Mouse (Mus musculus): Measurements from ENCODE around the gene Zim1. TPM values are rescaled to one million over a fixed set of nuclear protein-coding genes. Genes with fewer than 3 reads are reported as not detected.

Gene Zim1
- total RNA-seq (2022) = 1 to 10 TPM; 2.1 to 7.0 (median 5.5) TPM

GRCm38 (mm10) chr7:6696241-6697045 lies at the start of gene Zim1:
Gene Zim1 (minus strand): TSS chr7:6696450.
- DNase-seq (ENCODE audit: low spot score in 2 of 2) = peak; percentile 71 to 90

GRCm38 (mm10) chr7:6744281-6744904 lies 48.1 kb upstream of the Zim1 start:
- DNase-seq (ENCODE audit: low spot score in 2 of 2) = no peak

- DNase-seq (ENCODE audit: low spot score in 2 of 2) = no peak
These were observed 39.8 kb upstream of the Zim1 start for GRCm38 (mm10) chr7:6736060-6736459.

- DNase-seq (ENCODE audit: low spot score in 2 of 2) = no peak
These were observed 35.7 kb upstream of the Zim1 start for GRCm38 (mm10) chr7:6731930-6732329.

GRCm38 (mm10) chr7:6731373-6731772 lies 35.1 kb upstream of the Zim1 start:
- DNase-seq (ENCODE audit: low spot score in 2 of 2) = no peak

GRCm38 (mm10) chr7:6730801-6731200 lies 34.6 kb upstream of the Zim1 start:
- DNase-seq (ENCODE audit: low spot score in 2 of 2) = peak; percentile 21 to 22

GRCm38 (mm10) chr7:6730241-6730640 lies 34.0 kb upstream of the Zim1 start, which contains the start of the genes Peg3 and Usp29:
Gene Peg3 (minus strand): TSS chr7:6730431.
Gene Usp29 (plus strand): TSS chr7:6730578.
- peak; percentile 77 to 92 for DNase-seq (ENCODE audit: low spot score in 2 of 2)

- DNase-seq (ENCODE audit: low spot score in 2 of 2) = peak; percentile 74 to 97
These were observed 33.0 kb upstream of the Zim1 start for GRCm38 (mm10) chr7:6729061-6729817.

- peak; percentile 69 to 99 for DNase-seq (ENCODE audit: low spot score in 2 of 2)
These were observed 32.1 kb upstream of the Zim1 start for GRCm38 (mm10) chr7:6728263-6728931.

- DNase-seq (ENCODE audit: low spot score in 2 of 2) = peak; percentile 62 to 94
These were observed 31.3 kb upstream of the Zim1 start for GRCm38 (mm10) chr7:6727351-6728121.

GRCm38 (mm10) chr7:6709396-6709795 lies 13.1 kb upstream of the Zim1 start:
- DNase-seq (ENCODE audit: low spot score in 2 of 2) = no peak

- DNase-seq (ENCODE audit: low spot score in 2 of 2) = no peak
These were observed 12.4 kb upstream of the Zim1 start for GRCm38 (mm10) chr7:6708451-6709180.

GRCm38 (mm10) chr7:6707416-6708015 lies 11.3 kb upstream of the Zim1 start:
- no peak for DNase-seq (ENCODE audit: low spot score in 2 of 2)

GRCm38 (mm10) chr7:6699230-6699629 lies 3.0 kb upstream of the Zim1 start:
- DNase-seq (ENCODE audit: low spot score in 2 of 2) = no peak

GRCm38 (mm10) chr7:6685511-6685910 lies 10.7 kb downstream of the Zim1 start:
- no peak for DNase-seq (ENCODE audit: low spot score in 2 of 2)

- no peak for DNase-seq (ENCODE audit: low spot score in 2 of 2)
These were observed 29.5 kb downstream of the Zim1 start for GRCm38 (mm10) chr7:6666726-6667125.

GRCm38 (mm10) chr7:6663430-6663829 lies 32.8 kb downstream of the Zim1 start:
- no peak for DNase-seq (ENCODE audit: low spot score in 2 of 2)

- DNase-seq (ENCODE audit: low spot score in 2 of 2) = no peak
These were observed 36.6 kb downstream of the Zim1 start for GRCm38 (mm10) chr7:6659605-6660004.

GRCm38 (mm10) chr7:6658606-6659005 lies 37.6 kb downstream of the Zim1 start:
- DNase-seq (ENCODE audit: low spot score in 2 of 2) = no peak

All from left cerebral cortex, adult 8-10 months (tissue).